Mouse (Mus musculus) ES-Bruce4 (cell line): Measurements from ENCODE around the gene Cd96.

Experiments used
- CTCF ChIP-seq: IDR thresholded peaks from one replicate; pipeline ENCODE4 v1.8.1; 2011; ENCODE audit warnings: low read depth, low read length
- POLR2A ChIP-seq: IDR thresholded peaks from one replicate; pipeline ENCODE4 v1.8.1; 2011; ENCODE audit warnings: low read length; ENCODE audit not compliant: insufficient read depth

DNA sequence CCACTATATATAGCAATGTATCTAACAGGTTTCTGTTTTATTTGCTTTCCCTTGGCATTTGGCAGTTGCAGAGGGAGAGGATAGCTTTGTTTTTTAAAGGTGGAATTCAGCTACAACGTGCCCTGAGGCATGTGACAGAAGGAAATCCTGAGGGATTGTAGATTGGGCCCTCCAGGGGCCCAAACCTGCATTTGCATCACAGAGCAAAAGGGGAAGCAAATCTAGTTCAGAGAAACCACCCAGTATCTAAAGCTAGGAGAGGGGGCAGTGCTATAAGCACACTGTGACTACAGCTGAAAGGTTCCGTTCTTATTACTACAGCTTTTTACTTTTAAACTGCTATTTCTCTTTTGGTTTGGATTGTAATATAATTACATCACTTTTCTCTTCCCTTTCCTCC lies 18.3 kb downstream of the Cd96 start:
- TF ChIP-seq POLR2A: no peak
- TF ChIP-seq CTCF: no peak
